Mouse (Mus musculus): ENCODE measurements around the gene Afap1l2.

The Afap1l2 gene

GRCm38 (mm10) chr19:57007781-57008710 lies at the start of gene Afap1l2:
Gene Afap1l2, minus strand, starts transcription at chr19:57008228.
- no peak for DNase-seq (ENCODE audit: low spot score in 2 of 2)

- DNase-seq (ENCODE audit: low spot score in 2 of 2), result no peak
Observed at GRCm38 (mm10) chr19:57057568-57057967, 49.5 kb upstream of the Afap1l2 start.

GRCm38 (mm10) chr19:57055215-57056120 lies 47.4 kb upstream of the Afap1l2 start:
- no peak for DNase-seq (ENCODE audit: low spot score in 2 of 2)

GRCm38 (mm10) chr19:57052959-57053358 lies 44.9 kb upstream of the Afap1l2 start:
- no peak for DNase-seq (ENCODE audit: low spot score in 2 of 2)

- DNase-seq (ENCODE audit: low spot score in 2 of 2), result no peak
Observed at GRCm38 (mm10) chr19:57052016-57052415, 44.0 kb upstream of the Afap1l2 start.

- DNase-seq (ENCODE audit: low spot score in 2 of 2), result no peak
Observed at GRCm38 (mm10) chr19:57049592-57050090, 41.6 kb upstream of the Afap1l2 start.

GRCm38 (mm10) chr19:57047671-57048320 lies 39.8 kb upstream of the Afap1l2 start:
- no peak for DNase-seq (ENCODE audit: low spot score in 2 of 2)

- DNase-seq (ENCODE audit: low spot score in 2 of 2), result no peak
Observed at GRCm38 (mm10) chr19:57039258-57039657, 31.2 kb upstream of the Afap1l2 start.

- no peak for DNase-seq (ENCODE audit: low spot score in 2 of 2)
Observed at GRCm38 (mm10) chr19:57036860-57037259, 28.8 kb upstream of the Afap1l2 start.

GRCm38 (mm10) chr19:57031582-57031981 lies 23.6 kb upstream of the Afap1l2 start:
- peak in 1 of 2 experiments; percentile 42 for DNase-seq (ENCODE audit: low spot score in 2 of 2)

- no peak for DNase-seq (ENCODE audit: low spot score in 2 of 2)
Observed at GRCm38 (mm10) chr19:57029461-57029860, 21.4 kb upstream of the Afap1l2 start.

GRCm38 (mm10) chr19:57028327-57029179 lies 20.5 kb upstream of the Afap1l2 start:
- DNase-seq (ENCODE audit: low spot score in 2 of 2), result no peak

GRCm38 (mm10) chr19:57026501-57026900 lies 18.5 kb upstream of the Afap1l2 start:
- DNase-seq (ENCODE audit: low spot score in 2 of 2), result no peak

GRCm38 (mm10) chr19:57017785-57018179 lies 9.8 kb upstream of the Afap1l2 start:
- no peak for DNase-seq (ENCODE audit: low spot score in 2 of 2)

GRCm38 (mm10) chr19:57016995-57017784 lies 9.2 kb upstream of the Afap1l2 start:
- DNase-seq (ENCODE audit: low spot score in 2 of 2), result no peak

- DNase-seq (ENCODE audit: low spot score in 2 of 2), result no peak
Observed at GRCm38 (mm10) chr19:57014808-57015207, 6.8 kb upstream of the Afap1l2 start.

- DNase-seq (ENCODE audit: low spot score in 2 of 2), result no peak
Observed at GRCm38 (mm10) chr19:57013271-57013677, 5.2 kb upstream of the Afap1l2 start.

GRCm38 (mm10) chr19:57012068-57012467 lies 4.0 kb upstream of the Afap1l2 start:
- DNase-seq (ENCODE audit: low spot score in 2 of 2), result no peak

GRCm38 (mm10) chr19:57010064-57010463 lies 2.0 kb upstream of the Afap1l2 start:
- DNase-seq (ENCODE audit: low spot score in 2 of 2), result no peak

- DNase-seq (ENCODE audit: low spot score in 2 of 2), result no peak
Observed at GRCm38 (mm10) chr19:57009653-57010052, 1.6 kb upstream of the Afap1l2 start.
